Mouse (Mus musculus) NIH3T3 (cell line): ENCODE measurements around the gene Enpep.
A peak's percentile ranks its signal among the peaks of the same experiment; 100 is the strongest.

Experiments
- DNase-seq: peaks from one replicate; pipeline ENCODE4 v3.0.0-alpha.2; 2012; ENCODE audit warnings: low read depth

Gene Enpep

GRCm38 (mm10) chr3:129312511-129312910, 20.0 kb downstream of the Enpep start:
- DNase-seq = no peak

- DNase-seq = no peak
These were observed 20.6 kb downstream of the Enpep start for GRCm38 (mm10) chr3:129311951-129312350.

GRCm38 (mm10) chr3:129309926-129310325, 22.6 kb downstream of the Enpep start:
- no peak for DNase-seq

- DNase-seq = peak; percentile 12
These were observed 23.6 kb downstream of the Enpep start for GRCm38 (mm10) chr3:129308876-129309275.

- DNase-seq = peak; percentile 76
These were observed 24.3 kb downstream of the Enpep start for GRCm38 (mm10) chr3:129308102-129308752.

GRCm38 (mm10) chr3:129303941-129304340, 28.6 kb downstream of the Enpep start:
- peak; percentile 62 for DNase-seq

- DNase-seq = peak; percentile 75
These were observed 32.6 kb downstream of the Enpep start for GRCm38 (mm10) chr3:129299874-129300273.

- DNase-seq = no peak
These were observed 33.9 kb downstream of the Enpep start for GRCm38 (mm10) chr3:129298606-129299005.

- no peak for DNase-seq
These were observed 35.5 kb downstream of the Enpep start for GRCm38 (mm10) chr3:129296994-129297393.

GRCm38 (mm10) chr3:129295883-129296282, 36.6 kb downstream of the Enpep start:
- no peak for DNase-seq

- DNase-seq = no peak
These were observed 43.0 kb downstream of the Enpep start for GRCm38 (mm10) chr3:129289536-129289935.

GRCm38 (mm10) chr3:129287140-129287539, 45.4 kb downstream of the Enpep start:
- no peak for DNase-seq

- no peak for DNase-seq
These were observed 46.1 kb downstream of the Enpep start for GRCm38 (mm10) chr3:129286426-129286825.

GRCm38 (mm10) chr3:129284326-129284725, 48.2 kb downstream of the Enpep start:
- DNase-seq = no peak

GRCm38 (mm10) chr3:129279441-129279840, 53.1 kb downstream of the Enpep start:
- DNase-seq = no peak

- DNase-seq = no peak
These were observed 59.2 kb downstream of the Enpep start for GRCm38 (mm10) chr3:129273156-129273831.

GRCm38 (mm10) chr3:129270044-129270443, 62.5 kb downstream of the Enpep start:
- no peak for DNase-seq

- DNase-seq = no peak
These were observed 63.4 kb downstream of the Enpep start for GRCm38 (mm10) chr3:129268886-129269683.

GRCm38 (mm10) chr3:129258497-129258896, 74.0 kb downstream of the Enpep start:
- DNase-seq = no peak

- no peak for DNase-seq
These were observed 75.8 kb downstream of the Enpep start for GRCm38 (mm10) chr3:129256766-129257165.

- no peak for DNase-seq
These were observed 76.2 kb downstream of the Enpep start for GRCm38 (mm10) chr3:129256283-129256682.

- no peak for DNase-seq
These were observed 78.3 kb downstream of the Enpep start for GRCm38 (mm10) chr3:129254246-129254645.

- DNase-seq = no peak
These were observed 81.5 kb downstream of the Enpep start for GRCm38 (mm10) chr3:129250997-129251396.
